Mouse (Mus musculus): ENCODE results near the gene Itgb2.

DNA sequence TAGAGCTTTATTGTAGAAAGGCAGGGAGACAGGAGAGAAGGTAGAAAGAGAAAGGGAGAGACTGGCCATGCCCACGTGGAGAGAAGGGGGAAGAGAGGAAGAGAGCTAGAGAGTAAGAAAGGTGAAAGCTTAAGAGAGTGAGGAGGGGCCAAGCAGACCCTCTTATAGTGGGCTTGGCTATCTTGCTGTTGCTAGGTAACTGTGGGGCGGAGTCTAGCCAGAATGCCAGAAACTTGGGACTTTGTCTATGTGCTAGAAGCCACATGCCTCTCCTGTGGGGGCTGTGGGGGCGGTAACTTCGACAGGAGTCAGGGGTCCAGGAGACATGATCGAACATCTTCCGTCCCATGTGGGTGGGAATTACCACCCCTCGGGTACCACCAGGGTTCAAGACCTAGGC lies 39.4 kb downstream of the Itgb2 start:
- TF ChIP-seq CTCF (IDR thresholded peaks at IDR 0.05; ENCODE audit: extremely low read depth, insufficient read length, insufficient replicate concordance, low read depth, low read length): no peak
- TF ChIP-seq POLR2A (IDR thresholded peaks at IDR 0.05; ENCODE audit: low read depth, low read length): no peak
